Mouse (Mus musculus) kidney, postnatal 0 days (tissue): ENCODE results near the gene Aurkb. TPM values are rescaled to one million over a fixed set of nuclear protein-coding genes. Genes with fewer than 3 reads are reported as not detected.

Experiments
- ATAC-seq: fragments of 200-750 bp; cut with Nextera tagmentation; replicated peaks from 2 replicates; pipeline ENCODE4 v1.8.0; 2017; ENCODE audit warnings: low read depth, moderate number of reproducible peaks, moderate TSS enrichment, moderate library complexity; ENCODE audit not compliant: low FRiP score
- DNase-seq: peaks from one replicate; pipeline ENCODE4 v3.0.0-alpha.2; 2016; ENCODE audit warnings: low spot score
- H3K27ac ChIP-seq: fragments of 300-500 bp; sonication (generic); 2 replicates; pipeline ENCODE4 v1.5.1; 2014; ENCODE audit warnings: mild to moderate bottlenecking
- H3K27me3 ChIP-seq: fragments of 300-500 bp; sonication (generic); 2 replicates; pipeline ENCODE4 v1.6.1; 2014; ENCODE audit warnings: low read length, mixed read lengths; ENCODE audit not compliant: insufficient read depth
- H3K36me3 ChIP-seq: fragments of 300-500 bp; sonication (generic); 2 replicates; pipeline ENCODE4 v1.6.1; 2014; ENCODE audit warnings: low read length, mixed read lengths; ENCODE audit not compliant: insufficient read depth
- H3K4me1 ChIP-seq: fragments of 300-500 bp; sonication (generic); replicated peaks from 2 replicates; pipeline ENCODE4 v1.6.1; 2014; ENCODE audit warnings: antibody characterized with exemption, low read length, mixed read lengths; ENCODE audit not compliant: insufficient read depth
- H3K4me2 ChIP-seq: fragments of 300-500 bp; sonication (generic); 2 replicates; pipeline ENCODE4 v1.6.1; 2014; ENCODE audit warnings: mild to moderate bottlenecking, low read length, moderate library complexity, mixed read lengths
- H3K4me3 ChIP-seq: fragments of 300-500 bp; sonication (generic); replicated peaks from 2 replicates; pipeline ENCODE4 v1.5.1; 2014; ENCODE audit warnings: low read depth, low read length
- H3K9ac ChIP-seq: fragments of 300-500 bp; sonication (generic); 2 replicates; pipeline ENCODE4 v1.6.1; 2014; ENCODE audit warnings: low read depth, low read length
- H3K9me3 ChIP-seq: fragments of 300-500 bp; sonication (generic); replicated peaks from 2 replicates; pipeline ENCODE4 v1.6.1; 2016; ENCODE audit warnings: low read length, inconsistent platforms, mixed read lengths
- CTCF ChIP-seq: IDR thresholded peaks from 2 replicates; pipeline ENCODE4 v1.5.1; 2016; ENCODE audit warnings: antibody characterized with exemption, low read depth, mild to moderate bottlenecking, moderate library complexity
- WGBS: fragments of 180-500 bp; shearing (Covaris S2); extraction: QIAGEN DNeasy Blood & Tissue Kit; methylation state at CpG from one replicate; pipeline ENCODE4 v1.1.7; 2014; 5-methylcytosine and 5-hydroxymethylcytosine counted together
- polyA plus RNA-seq: library from polyadenylated mRNA; unstranded; fragments of >200 nt; fragmentation: Nextera tagmentation; extraction: Ambion mirVana; gene quantifications from 2 replicates; pipeline ENCODE4 v1.2.1, GENCODE M21; 2015

Aurkb gene
- polyA plus RNA-seq, 1 experiment from 2014 or later, result 49.3 TPM

- 76% methylated on average over 2 of the region's 2 CpGs for WGBS
- TF ChIP-seq CTCF, result no peak
- peak overlapping the region; percentile 62 for H3K4me2 ChIP-seq
- H3K4me1 ChIP-seq, result peaks cover 20% of the 10 kb centered on the region
- peak overlapping the region; percentile 82 for H3K4me3 ChIP-seq
- peak overlapping the region; percentile 89 for H3K27ac ChIP-seq
- no peaks in the 10 kb centered on the region for H3K36me3 ChIP-seq
- no peak for DNase-seq
- ATAC-seq, result no peak
- no peaks in the 10 kb centered on the region for H3K27me3 ChIP-seq
- no peaks in the 10 kb centered on the region for H3K9me3 ChIP-seq
- H3K9ac ChIP-seq, result peak overlapping the region; percentile 94; the same call in 1 of the 2 replicates
These were observed 12.8 kb downstream of the Aurkb start for GRCm38 (mm10) chr11:69058265-69058664.

- WGBS, result under 1% methylated on average over 19 of the region's 19 CpGs
- TF ChIP-seq CTCF, result no peak
- ATAC-seq, result peak; percentile 16; the same call in 1 of the 2 replicates
These were observed 13.4 kb downstream of the Aurkb start for GRCm38 (mm10) chr11:69058729-69059356.

GRCm38 (mm10) chr11:69059357-69059974 is 14.0 kb downstream of the Aurkb start, which contains the start of gene Borcs6:
TSS of gene Borcs6 (plus strand) at chr11:69059717.
- Histone ChIP-seq H3K4me3 (peak within 1 kb of the TSS; percentile 82), H3K4me1 (peaks cover 23% of the 10 kb centered on the region), H3K4me2 (peak within 1 kb of the TSS; percentile 96), H3K9me3 (no peaks in the 10 kb centered on the region), H3K27ac (peak within 1 kb of the TSS; percentile 96), H3K27me3 (no peaks in the 10 kb centered on the region), H3K36me3 (no peaks in the 10 kb centered on the region), H3K9ac (peak within 1 kb of the TSS; percentile 94)
- WGBS, result under 1% methylated on average over 64 of the region's 64 CpGs
- peak; percentile 99 for DNase-seq
- TF ChIP-seq CTCF, result no peak
- ATAC-seq, result peak; percentile 92

More at GRCm38 (mm10) chr11:69058729-69059356, 13.4 kb downstream of the Aurkb start:
- Histone ChIP-seq H3K4me3 (peak overlapping the region; percentile 82), H3K4me2 (peak overlapping the region; percentile 62), H3K27ac (peak overlapping the region; percentile 89), H3K9ac (peak overlapping the region; percentile 94), H3K9me3 (no peaks in the 10 kb centered on the region), H3K36me3 (no peaks in the 10 kb centered on the region), H3K27me3 (no peaks in the 10 kb centered on the region), H3K4me1 (peaks cover 20% of the 10 kb centered on the region)
- DNase-seq, result no peak

DNA sequence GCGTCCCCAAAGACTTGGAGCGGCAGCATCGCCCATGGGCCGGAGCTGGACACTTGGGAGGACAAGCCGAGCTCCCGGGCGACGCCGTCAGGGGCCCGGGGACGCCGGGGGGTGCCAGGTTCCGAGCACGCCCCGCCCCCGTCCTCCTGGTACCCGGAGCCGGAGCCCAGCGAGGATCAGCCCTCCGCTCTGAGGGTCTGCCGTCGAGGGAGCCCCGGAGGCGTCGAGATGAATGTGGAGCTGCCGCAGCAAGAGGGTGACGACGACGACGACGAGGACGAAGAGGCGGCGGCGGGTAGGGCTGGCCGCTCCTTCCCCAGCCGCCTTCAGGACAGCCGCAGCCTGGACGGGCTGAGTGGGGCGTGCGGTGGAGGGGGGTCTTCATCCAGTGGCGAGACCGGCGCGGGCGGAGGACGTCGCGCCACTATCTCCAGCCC is 14.5 kb downstream of the Aurkb start:
- H3K4me2 ChIP-seq, result peak overlapping the region; percentile 96
- ATAC-seq (peak; percentile 11), DNase-seq (no peak)
- H3K36me3 ChIP-seq, result no peaks in the 10 kb centered on the region
- peak overlapping the region; percentile 82 for H3K4me3 ChIP-seq
- TF ChIP-seq CTCF, result no peak
- under 1% methylated on average over 44 of the region's 49 CpGs for WGBS
- no peaks in the 10 kb centered on the region for H3K27me3 ChIP-seq
- peaks cover 25% of the 10 kb centered on the region for H3K4me1 ChIP-seq
- no peaks in the 10 kb centered on the region for H3K9me3 ChIP-seq
- peak overlapping the region; percentile 96 for H3K27ac ChIP-seq
- peak overlapping the region; percentile 94 for H3K9ac ChIP-seq

- Histone ChIP-seq H3K4me3 (peak overlapping the region; percentile 82), H3K9ac (peak overlapping the region; percentile 94), H3K9me3 (no peaks in the 10 kb centered on the region), H3K4me2 (peak overlapping the region; percentile 96), H3K36me3 (no peaks in the 10 kb centered on the region), H3K4me1 (peaks cover 25% of the 10 kb centered on the region), H3K27me3 (no peaks in the 10 kb centered on the region), H3K27ac (peak overlapping the region; percentile 96)
- 1% methylated on average over 40 of the region's 40 CpGs for WGBS
- no peak for TF ChIP-seq CTCF
- no peak; the same call in 1 of the 2 replicates for ATAC-seq
- no peak for DNase-seq
These were observed 15.2 kb downstream of the Aurkb start for GRCm38 (mm10) chr11:69060448-69061254.
